Mouse (Mus musculus): ENCODE results near the gene Pld1. TPM values are rescaled to one million over a fixed set of nuclear protein-coding genes. Genes with fewer than 3 reads are reported as not detected.
A peak's percentile ranks its signal among the peaks of the same experiment; 100 is the strongest.

Gene Pld1
- 5.9 and 6.3 TPM in 2 replicates for polyA plus RNA-seq (2015; fragmentation: Nextera tagmentation; extraction: Ambion mirVana)

- peaks cover 2% of the 10 kb centered on the region; the same call in 1 of the 2 replicates for H3K27me3 ChIP-seq (replicated peaks; ENCODE audit: control insufficient read depth, insufficient read depth, low read length)
- no peaks in the 10 kb centered on the region for H3K36me3 ChIP-seq (ENCODE audit: control insufficient read depth, insufficient read depth, low read length)
- H3K9ac ChIP-seq (ENCODE audit: low read depth, low read length), result peak within 1 kb of the TSS; percentile 69
- H3K9me3 ChIP-seq (ENCODE audit: control insufficient read depth, low read length), result no peaks in the 10 kb centered on the region
- H3K27ac ChIP-seq (ENCODE audit: low read depth, low read length), result peak within 1 kb of the TSS; percentile 59
- WGBS, result under 1% methylated on average over 48 of the region's 68 CpGs
- H3K4me2 ChIP-seq (ENCODE audit: low read length), result peak within 1 kb of the TSS; percentile 99
- peak; percentile 90 for ATAC-seq
- H3K4me1 ChIP-seq (ENCODE audit: control insufficient read depth, insufficient read depth, low read depth, low read length), result peaks cover 6% of the 10 kb centered on the region; the same call in 1 of the 2 replicates
- H3K4me3 ChIP-seq (ENCODE audit: low read length), result peak within 1 kb of the TSS; percentile 60
These were observed at the start of gene Pld1 for GRCm38 (mm10) chr3:27938381-27939323. Pld1 (plus strand) TSS chr3:27938695.

- Histone ChIP-seq H3K4me3 (ENCODE audit: low read length) (no peak within 1 kb of the TSS), H3K27ac (ENCODE audit: low read depth, low read length) (no peak within 1 kb of the TSS), H3K9me3 (ENCODE audit: control insufficient read depth, low read length) (no peaks in the 10 kb centered on the region), H3K36me3 (ENCODE audit: control insufficient read depth, insufficient read depth, low read length) (no peaks in the 10 kb centered on the region), H3K4me2 (ENCODE audit: low read length) (no peak within 1 kb of the TSS), H3K4me1 (ENCODE audit: control insufficient read depth, insufficient read depth, low read depth, low read length) (no peaks in the 10 kb centered on the region), H3K27me3 (replicated peaks; ENCODE audit: control insufficient read depth, insufficient read depth, low read length) (no peaks in the 10 kb centered on the region), H3K9ac (ENCODE audit: low read depth, low read length) (no peak within 1 kb of the TSS)
- ATAC-seq, result no peak
- 67% methylated on average over 8 of the region's 8 CpGs for WGBS
These were observed 42.1 kb upstream of the Pld1 start, which contains the start of gene Tmem212 for GRCm38 (mm10) chr3:27896318-27896892. Tmem212 (minus strand) TSS chr3:27896368.

DNA sequence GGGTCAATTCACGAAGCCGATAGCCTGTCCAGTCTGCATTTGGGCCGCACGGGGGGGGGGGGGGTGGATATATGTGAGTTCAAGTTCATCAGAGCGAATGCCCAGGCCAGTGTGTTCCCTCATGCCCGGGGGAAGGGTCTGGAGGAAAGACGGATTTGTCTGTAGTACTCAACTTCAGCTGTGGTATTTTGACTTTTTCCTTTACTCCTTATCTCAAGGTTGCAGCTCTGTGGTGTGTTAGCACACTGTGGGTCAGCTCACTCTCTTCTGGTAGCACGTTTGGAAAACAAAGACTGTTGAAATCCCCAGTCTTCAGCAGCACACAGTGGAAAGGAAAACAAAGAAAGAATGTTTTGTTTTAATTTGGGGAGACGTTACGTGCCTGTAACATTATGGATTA, 40.3 kb upstream of the Pld1 start:
- ATAC-seq, result no peak

DNA sequence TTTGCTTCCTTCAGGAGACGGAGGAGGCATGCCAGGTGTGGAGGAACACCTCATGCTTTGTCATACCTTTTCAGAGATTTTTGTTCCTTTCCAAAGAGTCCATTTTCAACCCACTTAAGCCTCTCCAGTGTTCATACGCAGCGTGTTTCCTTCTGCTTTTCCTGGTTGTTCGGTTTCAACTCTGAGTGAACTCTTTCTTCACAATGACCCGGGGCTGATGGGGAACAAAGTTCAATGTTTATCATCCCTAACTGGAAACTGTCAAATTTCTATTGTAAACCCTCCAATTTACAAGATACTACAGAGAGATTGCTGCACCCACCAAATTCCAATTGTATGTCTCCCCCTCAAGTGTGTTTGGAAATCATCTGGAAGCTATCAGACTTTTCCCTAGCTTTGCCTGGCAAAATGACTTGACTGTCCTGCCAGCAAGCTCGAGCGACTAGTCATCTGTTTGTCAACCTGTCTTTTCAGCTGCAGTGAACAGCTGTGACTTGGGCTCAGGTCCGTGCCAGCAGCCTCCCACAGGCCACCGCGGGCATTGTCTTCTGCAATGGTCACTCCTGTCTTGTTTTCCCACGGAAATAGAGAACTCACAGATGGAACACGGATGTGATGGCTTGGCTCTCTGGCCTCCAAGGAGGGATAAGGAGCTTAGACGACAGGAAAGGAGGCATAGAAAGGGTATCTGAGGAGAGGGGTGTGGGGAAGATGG, 39.3 kb upstream of the Pld1 start:
- Histone ChIP-seq H3K4me3 (ENCODE audit: low read length) (no peak overlapping the region), H3K9me3 (ENCODE audit: control insufficient read depth, low read length) (no peaks in the 10 kb centered on the region), H3K27ac (ENCODE audit: low read depth, low read length) (no peak overlapping the region), H3K4me1 (ENCODE audit: control insufficient read depth, insufficient read depth, low read depth, low read length) (no peaks in the 10 kb centered on the region), H3K4me2 (ENCODE audit: low read length) (no peak overlapping the region), H3K36me3 (ENCODE audit: control insufficient read depth, insufficient read depth, low read length) (no peaks in the 10 kb centered on the region), H3K9ac (ENCODE audit: low read depth, low read length) (no peak overlapping the region), H3K27me3 (replicated peaks; ENCODE audit: control insufficient read depth, insufficient read depth, low read length) (no peaks in the 10 kb centered on the region)
- no peak for ATAC-seq
- WGBS, result 69% methylated on average over 13 of the region's 13 CpGs

More for the DNA sequence above, 40.3 kb upstream of the Pld1 start:
- Histone ChIP-seq H3K4me3 (ENCODE audit: low read length) (no peak overlapping the region), H3K9me3 (ENCODE audit: control insufficient read depth, low read length) (no peaks in the 10 kb centered on the region), H3K27me3 (replicated peaks; ENCODE audit: control insufficient read depth, insufficient read depth, low read length) (no peaks in the 10 kb centered on the region), H3K27ac (ENCODE audit: low read depth, low read length) (no peak overlapping the region), H3K4me1 (ENCODE audit: control insufficient read depth, insufficient read depth, low read depth, low read length) (no peaks in the 10 kb centered on the region), H3K36me3 (ENCODE audit: control insufficient read depth, insufficient read depth, low read length) (no peaks in the 10 kb centered on the region), H3K9ac (ENCODE audit: low read depth, low read length) (no peak overlapping the region), H3K4me2 (ENCODE audit: low read length) (no peak overlapping the region)
- 77% methylated on average over 10 of the region's 10 CpGs for WGBS

DNA sequence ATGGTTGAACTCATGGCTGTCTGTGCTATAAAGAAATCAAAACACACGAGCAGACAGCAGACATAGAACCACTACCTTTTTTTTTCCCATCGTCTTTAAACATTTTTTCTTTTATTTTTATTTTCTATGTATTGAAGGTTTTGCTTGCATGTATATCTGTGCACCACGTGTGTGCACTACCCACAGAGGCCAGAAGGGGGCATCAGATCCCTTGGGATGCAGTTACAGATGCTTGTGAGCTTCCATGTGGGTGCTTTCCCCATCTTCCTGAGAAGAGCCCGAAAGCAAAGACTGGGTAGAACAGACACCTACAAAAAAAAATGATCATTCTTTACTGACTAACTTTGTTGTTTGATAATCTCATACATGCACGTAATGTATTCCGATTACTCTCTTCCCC, 36.6 kb upstream of the Pld1 start:
- no peak overlapping the region for H3K9ac ChIP-seq (ENCODE audit: low read depth, low read length)
- no peaks in the 10 kb centered on the region for H3K36me3 ChIP-seq (ENCODE audit: control insufficient read depth, insufficient read depth, low read length)
- ATAC-seq, result no peak
- H3K9me3 ChIP-seq (ENCODE audit: control insufficient read depth, low read length), result no peaks in the 10 kb centered on the region
- H3K4me1 ChIP-seq (ENCODE audit: control insufficient read depth, insufficient read depth, low read depth, low read length), result no peaks in the 10 kb centered on the region
- 93% methylated on average over 6 of the region's 6 CpGs for WGBS
- no peaks in the 10 kb centered on the region for H3K27me3 ChIP-seq (replicated peaks; ENCODE audit: control insufficient read depth, insufficient read depth, low read length)
- H3K4me2 ChIP-seq (ENCODE audit: low read length), result no peak overlapping the region
- no peak overlapping the region for H3K4me3 ChIP-seq (ENCODE audit: low read length)
- no peak overlapping the region for H3K27ac ChIP-seq (ENCODE audit: low read depth, low read length)

DNA sequence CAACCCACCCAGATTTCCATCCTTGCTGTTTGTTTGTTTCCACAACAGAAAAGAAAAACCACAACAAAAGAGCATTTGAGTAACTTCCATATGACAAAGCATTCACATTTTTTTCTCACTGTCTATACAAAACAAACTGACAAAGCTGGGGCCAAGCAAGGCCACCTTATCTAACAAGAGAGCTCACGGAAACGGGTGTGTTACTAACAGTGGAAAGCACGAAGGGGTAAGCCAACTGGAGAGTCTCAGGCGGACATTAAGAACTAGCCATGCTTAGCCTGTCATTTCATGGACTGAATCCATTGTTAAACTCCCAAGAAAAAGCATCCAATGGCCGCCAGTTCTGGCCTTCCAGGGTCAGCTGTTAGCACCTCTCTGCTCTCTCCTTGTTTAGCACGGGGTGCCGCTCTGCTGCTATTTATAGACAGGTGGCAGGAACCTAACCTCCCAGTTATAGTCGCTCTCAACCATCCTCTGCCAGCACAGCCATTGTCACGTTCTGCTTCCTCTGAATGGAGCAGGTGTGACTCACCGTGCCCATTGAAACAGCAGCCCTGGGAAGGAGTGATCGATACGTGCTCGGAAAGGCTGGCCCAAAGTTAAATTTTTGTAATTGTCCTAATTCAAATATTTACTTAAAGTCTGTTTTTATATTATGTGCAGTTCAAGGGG, 33.7 kb upstream of the Pld1 start:
- Histone ChIP-seq H3K9ac (ENCODE audit: low read depth, low read length) (no peak overlapping the region), H3K27ac (ENCODE audit: low read depth, low read length) (no peak overlapping the region), H3K4me1 (ENCODE audit: control insufficient read depth, insufficient read depth, low read depth, low read length) (no peaks in the 10 kb centered on the region), H3K36me3 (ENCODE audit: control insufficient read depth, insufficient read depth, low read length) (no peaks in the 10 kb centered on the region), H3K9me3 (ENCODE audit: control insufficient read depth, low read length) (peaks cover 2% of the 10 kb centered on the region), H3K4me3 (ENCODE audit: low read length) (no peak overlapping the region), H3K4me2 (ENCODE audit: low read length) (no peak overlapping the region), H3K27me3 (replicated peaks; ENCODE audit: control insufficient read depth, insufficient read depth, low read length) (no peaks in the 10 kb centered on the region)
- 45% methylated on average over 13 of the region's 13 CpGs for WGBS
- ATAC-seq, result no peak

- no peaks in the 10 kb centered on the region for H3K36me3 ChIP-seq (ENCODE audit: control insufficient read depth, insufficient read depth, low read length)
- ATAC-seq, result peak; percentile 34; the same call in 1 of the 2 replicates
- no peak overlapping the region for H3K4me3 ChIP-seq (ENCODE audit: low read length)
- no peak overlapping the region for H3K27ac ChIP-seq (ENCODE audit: low read depth, low read length)
- no peak overlapping the region for H3K4me2 ChIP-seq (ENCODE audit: low read length)
- 73% methylated on average over 7 of the region's 7 CpGs for WGBS
- H3K9me3 ChIP-seq (ENCODE audit: control insufficient read depth, low read length), result peaks cover 5% of the 10 kb centered on the region
- H3K9ac ChIP-seq (ENCODE audit: low read depth, low read length), result no peak overlapping the region
- H3K4me1 ChIP-seq (ENCODE audit: control insufficient read depth, insufficient read depth, low read depth, low read length), result no peaks in the 10 kb centered on the region
- H3K27me3 ChIP-seq (replicated peaks; ENCODE audit: control insufficient read depth, insufficient read depth, low read length), result no peaks in the 10 kb centered on the region
These were observed 31.8 kb upstream of the Pld1 start for GRCm38 (mm10) chr3:27906647-27907209.

- Histone ChIP-seq H3K4me1 (ENCODE audit: control insufficient read depth, insufficient read depth, low read depth, low read length) (no peaks in the 10 kb centered on the region), H3K27me3 (replicated peaks; ENCODE audit: control insufficient read depth, insufficient read depth, low read length) (no peaks in the 10 kb centered on the region), H3K27ac (ENCODE audit: low read depth, low read length) (no peak overlapping the region), H3K4me3 (ENCODE audit: low read length) (no peak overlapping the region), H3K9me3 (ENCODE audit: control insufficient read depth, low read length) (peaks cover 5% of the 10 kb centered on the region), H3K9ac (ENCODE audit: low read depth, low read length) (no peak overlapping the region), H3K36me3 (ENCODE audit: control insufficient read depth, insufficient read depth, low read length) (no peaks in the 10 kb centered on the region), H3K4me2 (ENCODE audit: low read length) (no peak overlapping the region)
- 86% methylated on average over 2 of the region's 2 CpGs for WGBS
- ATAC-seq, result no peak
These were observed 31.2 kb upstream of the Pld1 start for GRCm38 (mm10) chr3:27907301-27907700.

All from hindbrain, embryonic 16.5 days (tissue).